Mouse (Mus musculus) liver, adult (tissue): ENCODE measurements at regions not wholly inside any gene's neighbourhood (a gene's known extent, or its start where the extent isn't known, plus 50 kb on each side); places are given as distances from the start of the nearest gene placed in this dataset.

Experiments used
- GATA4 ChIP-seq: IDR thresholded peaks from 2 replicates; pipeline ENCODE4 v1.6.1; 2014; ENCODE audit warnings: mild to moderate bottlenecking, low read length; ENCODE audit not compliant: insufficient replicate concordance

DNA sequence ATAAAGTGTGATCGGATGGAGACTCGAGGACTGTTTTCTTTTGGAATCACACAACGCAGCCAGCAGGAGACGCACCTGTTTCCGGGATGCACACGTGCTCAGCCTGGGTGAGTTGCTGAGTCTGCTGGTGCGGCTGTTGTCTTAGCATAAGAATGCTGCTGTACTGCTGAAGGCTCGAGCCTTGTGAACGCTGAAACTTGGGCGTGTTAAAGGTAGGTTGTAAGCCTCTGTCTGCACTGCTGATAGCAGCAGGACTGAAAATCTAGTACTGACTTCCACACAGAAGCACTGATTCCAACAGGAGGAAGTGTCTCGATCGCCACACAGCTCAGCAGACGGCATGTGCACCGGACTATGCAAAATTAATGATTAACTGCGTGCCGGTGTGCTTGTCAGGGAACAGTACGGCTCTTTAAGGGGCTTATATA lies 169.1 kb downstream of the Ndfip2 start:
- TF ChIP-seq GATA4 = no peak

GRCm38 (mm10) chr14:105426597-105427334 lies 168.4 kb downstream of the Ndfip2 start:
- TF ChIP-seq GATA4 = no peak

GRCm38 (mm10) chr14:105417967-105418366 lies 159.6 kb downstream of the Ndfip2 start:
- no peak for TF ChIP-seq GATA4

- TF ChIP-seq GATA4 = no peak
Observed at GRCm38 (mm10) chr14:105417458-105417960, 159.1 kb downstream of the Ndfip2 start.

GRCm38 (mm10) chr14:105416964-105417363 lies 158.6 kb downstream of the Ndfip2 start:
- TF ChIP-seq GATA4 = no peak

GRCm38 (mm10) chr14:105404662-105405061 lies 146.3 kb downstream of the Ndfip2 start:
- no peak for TF ChIP-seq GATA4

DNA sequence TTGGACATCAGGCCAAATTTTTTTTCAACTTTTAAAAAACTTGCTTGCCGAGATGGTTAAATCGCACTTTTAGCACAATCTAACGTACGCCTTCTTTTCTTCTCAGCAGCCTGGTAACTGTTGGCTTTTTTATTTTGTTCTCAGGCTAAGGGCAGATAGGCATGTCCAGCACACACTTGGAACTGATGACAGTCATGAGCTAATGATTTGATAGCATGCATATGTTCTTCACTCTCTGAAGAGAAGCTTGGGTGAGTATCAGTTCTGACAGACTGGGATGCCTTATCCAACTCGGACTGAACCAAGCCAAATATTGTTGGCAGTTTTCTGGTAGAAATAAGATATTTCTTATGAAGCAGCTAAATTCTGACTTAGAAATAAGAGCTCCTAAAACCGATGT lies 145.9 kb downstream of the Ndfip2 start:
- TF ChIP-seq GATA4 = no peak

DNA sequence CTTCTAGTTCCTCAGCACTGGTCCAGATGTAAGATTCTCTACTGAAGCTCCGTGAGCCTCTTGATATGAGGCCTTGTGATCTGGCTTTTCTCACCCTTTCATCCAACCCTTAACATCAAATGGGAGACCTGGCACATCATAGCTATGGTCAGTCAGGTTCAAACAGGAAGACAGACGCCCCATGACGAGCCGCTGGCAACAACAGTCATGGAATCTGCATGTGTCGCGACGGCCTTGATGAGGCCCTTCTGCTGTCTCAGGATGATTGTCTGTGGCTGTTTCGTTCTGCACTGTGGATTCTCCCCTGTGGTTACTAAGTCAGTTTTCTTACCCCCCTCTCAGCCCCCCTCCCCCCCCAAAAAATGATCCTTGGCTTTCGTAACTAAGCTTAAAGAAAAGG lies 144.9 kb downstream of the Ndfip2 start:
- no peak for TF ChIP-seq GATA4

- TF ChIP-seq GATA4 = no peak
Observed at GRCm38 (mm10) chr14:105402556-105402955, 144.2 kb downstream of the Ndfip2 start.

- no peak for TF ChIP-seq GATA4
Observed at GRCm38 (mm10) chr14:105397467-105397866, 139.1 kb downstream of the Ndfip2 start.

DNA sequence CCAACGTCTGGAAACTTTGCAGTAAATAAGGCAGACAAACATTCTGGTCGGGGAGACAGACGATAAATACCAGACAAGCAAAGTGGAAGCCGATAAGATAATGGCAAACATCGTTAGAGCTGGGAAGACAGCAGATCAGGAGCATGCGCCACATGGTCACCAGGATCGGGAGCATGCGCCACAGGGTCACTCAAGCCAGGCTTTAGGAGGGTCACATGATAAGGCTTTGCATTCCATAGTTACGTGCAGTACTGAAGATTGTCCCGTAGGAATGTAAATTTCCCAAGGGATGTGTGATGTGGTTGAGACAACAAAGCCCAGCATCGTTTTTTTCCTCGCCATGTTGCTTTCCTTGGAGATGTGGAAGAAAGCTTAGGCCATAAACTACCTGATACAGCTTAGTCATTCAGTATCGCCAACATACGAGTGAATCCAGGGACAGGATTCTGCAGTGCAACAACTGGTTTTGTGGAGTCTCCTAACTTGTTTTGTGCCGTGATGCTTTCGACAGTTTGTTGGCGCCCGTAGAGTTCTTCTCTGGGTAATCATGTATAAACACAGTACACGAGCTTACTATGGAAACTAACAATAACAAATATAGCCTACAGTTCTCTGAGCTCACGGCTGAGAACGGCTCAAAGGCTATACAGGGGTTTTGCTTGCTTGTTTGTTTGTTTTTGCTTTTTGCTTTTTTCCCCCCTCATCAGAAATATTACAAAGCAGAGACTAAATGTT lies 133.9 kb downstream of the Ndfip2 start:
- no peak for TF ChIP-seq GATA4

- TF ChIP-seq GATA4 = no peak
Observed at GRCm38 (mm10) chr14:105391430-105391829, 133.1 kb downstream of the Ndfip2 start.

GRCm38 (mm10) chr14:105385119-105385518 lies 126.7 kb downstream of the Ndfip2 start:
- no peak for TF ChIP-seq GATA4

DNA sequence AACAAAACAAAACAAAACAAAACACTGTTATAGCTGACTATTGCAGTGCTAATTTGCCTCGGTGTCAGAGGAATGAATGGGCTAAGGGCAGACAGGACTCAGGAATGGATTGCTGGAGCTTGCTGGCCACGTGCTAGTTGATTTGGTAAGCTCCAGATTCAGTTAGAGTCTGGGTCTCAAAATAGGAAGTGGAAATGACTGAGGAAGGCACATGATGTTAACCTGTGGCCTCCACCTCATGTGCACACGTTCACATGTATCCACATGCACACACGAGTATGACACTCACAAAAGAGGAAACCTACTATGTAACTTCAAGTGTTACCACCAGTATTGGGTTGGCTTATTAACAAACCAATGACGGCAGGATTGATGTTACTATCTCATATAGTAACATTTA lies 125.0 kb downstream of the Ndfip2 start:
- no peak for TF ChIP-seq GATA4

GRCm38 (mm10) chr14:105380101-105380500 lies 121.7 kb downstream of the Ndfip2 start:
- no peak for TF ChIP-seq GATA4

DNA sequence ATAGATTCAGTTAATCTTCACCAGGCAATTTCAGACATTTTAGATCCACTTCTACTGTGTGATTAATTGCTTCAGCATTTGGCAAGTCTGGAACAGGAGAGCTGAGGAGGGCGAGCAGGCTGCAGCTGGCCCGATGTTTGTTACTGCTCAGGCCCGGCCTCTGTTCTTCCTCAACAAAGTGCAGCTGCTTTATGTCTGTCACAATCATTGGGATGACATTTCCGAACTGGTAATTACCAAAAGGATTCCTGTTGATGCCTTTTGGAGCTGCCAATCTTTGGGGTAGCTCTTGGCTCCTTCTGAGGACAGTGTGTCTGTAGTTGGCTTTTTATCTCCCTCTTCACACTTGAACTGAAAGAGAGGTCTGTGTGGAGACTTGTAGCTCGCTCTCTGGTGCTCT lies 119.4 kb downstream of the Ndfip2 start:
- TF ChIP-seq GATA4 = no peak
